Comparison of ENCODE assay signal across 15 mouse cellular contexts in genomic region chr10:5491050-5491449, GRCm38 (mm10).
"Had no signal": no experiment of that assay in that cellular context is flagged by ENCODE, and none has a peak within 500 bp of the region (broad histone marks: within the 10 kb centered on the region; RNA-seq: fewer than 3 reads in every experiment).

No protein-coding gene starts in this region.

- H3K4me2 ChIP-seq: limb, embryonic 15.5 days; liver, embryonic 12.5 days; lung, embryonic 14.5 days; neural tube, embryonic 15.5 days had no signal

- H3K9ac ChIP-seq: limb, embryonic 15.5 days; liver, embryonic 12.5 days; lung, embryonic 14.5 days; neural tube, embryonic 15.5 days had no signal

- H3K36me3 ChIP-seq: limb, embryonic 15.5 days; liver, embryonic 12.5 days; midbrain, embryonic 10.5 days; neural tube, embryonic 15.5 days had no signal

- H3K27me3 ChIP-seq: limb, embryonic 15.5 days; liver, embryonic 12.5 days; neural tube, embryonic 15.5 days had no signal

- H3K4me1 ChIP-seq: limb, embryonic 15.5 days; liver, embryonic 12.5 days; midbrain, embryonic 10.5 days; neural tube, embryonic 15.5 days had no signal

- H3K4me3 ChIP-seq: limb, embryonic 15.5 days; liver, embryonic 12.5 days; midbrain, embryonic 10.5 days; myocyte; neural tube, embryonic 15.5 days had no signal

- DNase-seq: kidney, adult 9 months; kidney, postnatal 36 days; lung, embryonic 14.5 days; lung, postnatal 10 days; lung, postnatal 4 days; midbrain, embryonic 14.5 days; right cerebral cortex, postnatal 25 days; thymus, adult 18-20 months; thymus, postnatal 14 days had no signal

- H3K27ac ChIP-seq: kidney, postnatal 0 days; limb, embryonic 15.5 days; liver, embryonic 12.5 days; midbrain, embryonic 10.5 days; neural tube, embryonic 15.5 days had no signal

- H3K9me3 ChIP-seq: limb, embryonic 15.5 days; liver, embryonic 12.5 days; midbrain, embryonic 10.5 days; neural tube, embryonic 15.5 days had no signal
